Mouse (Mus musculus): ENCODE measurements at regions not wholly inside any gene's neighbourhood (a gene's known extent, or its start where the extent isn't known, plus 50 kb on each side); places are given as distances from the start of the nearest gene placed in this dataset.
"Not testable (repeated sequence)": the region's sequence is repeated elsewhere in the genome, so short reads cannot be mapped to it uniquely, and the experiment has no call there.

DNA sequence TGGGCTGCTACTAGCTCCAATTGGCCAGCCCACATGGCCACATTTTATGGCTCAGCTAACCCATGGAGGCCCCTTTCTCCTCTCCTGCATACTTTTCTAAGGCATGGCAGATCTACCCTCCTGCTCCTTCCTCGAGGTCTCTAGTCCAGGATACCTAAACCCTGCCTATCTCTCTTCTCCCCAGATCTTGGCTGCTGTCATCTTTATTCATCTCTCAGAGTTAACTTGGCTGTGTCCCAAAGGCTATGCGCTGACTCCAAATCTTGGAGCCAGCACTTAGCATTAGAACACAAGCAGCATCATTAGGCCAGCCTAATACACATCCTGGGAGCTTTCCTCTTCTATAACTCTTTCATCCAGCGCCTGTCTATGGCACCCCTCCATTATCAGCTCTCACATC lies 430.5 kb upstream of the Arid1b start:
- no peak for DNase-seq (ENCODE audit: low read depth)

- DNase-seq (ENCODE audit: low read depth) = no peak
These were observed 417.2 kb upstream of the Arid1b start for GRCm38 (mm10) chr17:4576883-4577282.

GRCm38 (mm10) chr17:4581851-4582250 lies 412.3 kb upstream of the Arid1b start:
- no peak for DNase-seq (ENCODE audit: low read depth)

- no peak for DNase-seq (ENCODE audit: low read depth)
These were observed 383.7 kb upstream of the Arid1b start for GRCm38 (mm10) chr17:4610481-4610880.

- no peak for DNase-seq (ENCODE audit: low read depth)
These were observed 383.1 kb upstream of the Arid1b start for GRCm38 (mm10) chr17:4610993-4611392.

DNA sequence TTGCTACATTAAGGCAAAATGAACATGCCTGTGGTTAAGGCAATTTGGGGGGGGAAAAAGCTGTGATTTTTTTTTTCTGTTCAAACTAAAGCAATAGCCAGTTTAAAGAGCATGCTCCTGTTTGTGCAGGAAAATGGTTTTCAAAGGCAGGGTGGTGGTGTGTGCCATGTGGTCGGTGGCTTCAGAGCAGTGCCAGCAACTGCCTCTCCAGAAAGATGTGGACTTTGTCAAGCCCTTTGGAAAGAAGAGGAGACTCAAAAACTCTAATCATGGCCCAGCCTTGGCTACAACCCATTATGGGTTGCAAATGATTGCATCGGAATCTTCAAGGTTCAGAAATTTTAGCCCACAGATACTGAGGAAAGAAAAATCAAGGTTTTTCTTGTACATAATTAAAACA lies 382.4 kb upstream of the Arid1b start:
- DNase-seq (ENCODE audit: low read depth) = no peak

GRCm38 (mm10) chr17:4612136-4612535 lies 382.0 kb upstream of the Arid1b start:
- no peak for DNase-seq (ENCODE audit: low read depth)

GRCm38 (mm10) chr17:4612741-4613140 lies 381.4 kb upstream of the Arid1b start:
- no peak for DNase-seq (ENCODE audit: low read depth)

- DNase-seq (ENCODE audit: low read depth) = no peak
These were observed 373.8 kb upstream of the Arid1b start for GRCm38 (mm10) chr17:4620361-4620760.

DNA sequence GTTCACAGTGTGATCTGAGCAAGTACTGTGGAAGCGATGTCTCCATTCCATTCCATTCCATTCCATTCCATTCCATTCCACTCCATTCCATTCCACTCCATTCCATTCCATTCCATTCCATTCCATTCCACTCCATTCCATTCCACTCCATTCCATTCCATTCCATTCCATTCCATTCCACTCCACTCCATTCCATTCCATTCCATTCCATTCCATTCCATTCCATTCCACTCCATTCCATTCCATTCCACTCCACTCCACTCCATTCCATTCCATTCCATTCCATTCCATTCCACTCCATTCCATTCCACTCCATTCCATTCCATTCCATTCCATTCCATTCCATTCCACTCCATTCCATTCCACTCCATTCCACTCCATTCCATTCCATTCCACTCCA lies 368.0 kb upstream of the Arid1b start:
- not testable (repeated sequence) for DNase-seq (ENCODE audit: low read depth)

GRCm38 (mm10) chr17:4627542-4627941 lies 366.6 kb upstream of the Arid1b start:
- DNase-seq (ENCODE audit: low read depth) = no peak

- no peak for DNase-seq (ENCODE audit: low read depth)
These were observed 363.0 kb upstream of the Arid1b start for GRCm38 (mm10) chr17:4631122-4631521.

DNA sequence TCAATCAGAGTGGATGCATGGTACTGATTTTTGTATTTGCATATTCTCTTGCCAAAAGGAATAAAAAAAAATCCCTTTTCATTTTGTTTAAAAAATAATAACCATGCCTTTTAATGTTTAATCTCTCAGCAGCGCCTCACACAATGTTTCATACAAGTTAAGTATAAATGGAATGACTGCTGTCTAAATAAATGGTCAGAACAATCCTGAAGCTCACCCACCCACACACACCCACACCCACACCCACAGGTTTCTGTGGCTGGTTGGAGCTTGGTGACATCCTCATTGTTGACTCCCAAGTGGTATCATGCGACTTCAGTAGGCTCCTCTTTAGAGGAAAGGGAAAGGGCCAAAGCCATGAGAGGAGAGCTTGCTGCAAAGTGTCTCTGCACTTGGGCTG lies 361.6 kb upstream of the Arid1b start:
- DNase-seq (ENCODE audit: low read depth) = no peak

- no peak for DNase-seq (ENCODE audit: low read depth)
These were observed 360.4 kb upstream of the Arid1b start for GRCm38 (mm10) chr17:4633771-4634170.

- no peak for DNase-seq (ENCODE audit: low read depth)
These were observed 357.3 kb upstream of the Arid1b start for GRCm38 (mm10) chr17:4636796-4637353.

DNA sequence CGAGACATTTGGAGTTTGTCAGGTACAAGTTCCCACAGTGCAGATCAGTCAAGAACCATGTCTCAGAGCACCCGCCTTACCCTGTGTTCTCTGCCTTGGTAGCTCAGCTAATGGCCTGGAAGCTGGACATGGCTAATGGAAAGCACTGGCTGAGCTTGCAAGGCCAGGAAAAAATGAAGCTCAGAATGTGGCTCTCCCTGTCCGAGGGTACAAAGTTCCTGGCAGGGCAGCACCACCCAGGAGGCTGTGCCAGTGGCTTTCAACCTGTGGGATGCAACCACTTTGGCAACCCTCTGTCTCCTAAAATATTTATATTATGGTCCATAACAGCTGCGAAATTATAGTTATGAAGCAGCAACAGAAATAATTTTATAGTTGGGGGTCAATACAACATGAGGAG lies 354.6 kb upstream of the Arid1b start:
- DNase-seq (ENCODE audit: low read depth) = no peak

DNA sequence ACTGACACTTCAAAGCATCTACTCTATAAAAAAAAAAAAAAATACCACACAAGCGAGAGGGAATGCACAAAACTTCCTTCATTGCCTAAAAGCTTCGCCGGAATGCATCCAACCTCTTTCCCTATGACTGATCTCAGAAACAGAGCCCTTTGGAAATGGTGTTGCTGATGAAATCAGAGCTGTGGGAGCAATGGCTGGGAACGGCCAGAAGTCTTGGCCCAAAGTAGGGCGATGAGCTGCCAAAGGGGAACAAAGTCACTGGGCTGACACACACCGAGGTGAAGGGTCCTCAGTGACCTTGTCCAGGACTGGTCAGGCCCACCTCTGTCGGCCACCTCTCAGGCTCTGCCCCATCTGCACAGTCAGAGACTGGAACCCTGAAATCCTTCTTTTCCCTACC lies 353.6 kb upstream of the Arid1b start:
- no peak for DNase-seq (ENCODE audit: low read depth)

DNA sequence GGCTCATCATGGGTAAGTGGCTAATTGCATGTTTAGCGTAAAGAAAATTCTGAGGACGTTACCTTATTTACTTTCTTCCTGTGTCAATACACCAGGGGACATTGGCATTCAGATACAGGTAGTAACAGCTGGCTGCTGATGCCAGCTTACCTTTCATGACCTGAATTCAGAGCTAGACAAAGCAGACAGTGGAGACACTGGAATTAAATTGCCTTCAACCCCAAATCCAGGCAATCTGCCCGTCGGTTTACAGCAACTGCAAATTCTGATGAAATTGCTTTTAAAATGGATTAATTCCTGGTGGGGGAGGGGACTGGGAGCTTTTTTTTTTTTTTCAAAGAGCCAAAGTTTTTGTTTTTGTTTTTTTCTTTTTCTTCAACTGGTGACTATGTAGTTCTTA lies 353.0 kb upstream of the Arid1b start:
- no peak for DNase-seq (ENCODE audit: low read depth)

GRCm38 (mm10) chr17:4642046-4642445 lies 352.1 kb upstream of the Arid1b start:
- DNase-seq (ENCODE audit: low read depth) = no peak

GRCm38 (mm10) chr17:4643343-4643742 lies 350.8 kb upstream of the Arid1b start:
- no peak for DNase-seq (ENCODE audit: low read depth)

GRCm38 (mm10) chr17:4648603-4649002 lies 345.5 kb upstream of the Arid1b start:
- DNase-seq (ENCODE audit: low read depth) = no peak

GRCm38 (mm10) chr17:4654221-4654620 lies 339.9 kb upstream of the Arid1b start:
- DNase-seq (ENCODE audit: low read depth) = no peak

DNA sequence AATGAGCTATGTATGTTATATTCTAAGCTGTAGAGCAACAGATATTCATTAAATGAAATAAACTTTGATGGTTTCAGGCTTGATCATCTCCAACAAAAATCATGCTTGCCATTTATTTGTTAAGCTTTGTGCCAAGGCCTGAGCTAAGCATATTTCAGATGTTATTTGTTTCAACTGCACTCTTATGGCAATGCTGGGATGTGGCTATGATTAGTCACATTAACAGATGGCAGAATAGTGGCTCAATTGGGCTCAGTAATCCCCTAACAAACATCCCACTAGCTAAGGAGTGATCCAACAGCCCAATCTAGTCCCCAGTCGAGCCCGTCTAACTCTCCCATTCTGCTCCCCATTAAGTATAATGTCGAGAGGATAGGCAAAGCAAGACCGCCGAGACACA lies 332.1 kb upstream of the Arid1b start:
- DNase-seq (ENCODE audit: low read depth) = no peak

- no peak for DNase-seq (ENCODE audit: low read depth)
These were observed 325.6 kb upstream of the Arid1b start for GRCm38 (mm10) chr17:4668511-4668910.

DNA sequence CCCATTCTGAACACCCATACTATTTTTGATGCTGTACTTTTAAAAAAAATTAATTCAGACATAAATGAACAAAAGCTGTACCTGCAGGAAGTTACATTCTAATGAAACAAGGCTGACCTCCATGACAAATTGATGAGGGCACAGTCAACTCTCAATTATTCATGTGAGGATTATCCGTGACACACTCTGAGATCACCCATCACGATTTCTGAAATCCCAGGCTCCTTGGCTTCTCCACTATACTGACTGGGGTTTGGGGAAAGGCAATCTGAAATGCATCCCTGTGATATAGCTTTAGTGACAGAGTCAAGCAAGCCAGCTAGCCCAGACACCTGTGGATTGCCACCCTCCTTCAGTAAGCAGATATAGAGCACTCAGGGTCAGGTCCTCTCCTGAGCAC lies 320.9 kb upstream of the Arid1b start:
- DNase-seq (ENCODE audit: low read depth) = no peak

All from induced T-regulatory cell, adult 2 months (primary cell).